Mouse (Mus musculus) gonadal fat pad, adult 2 months (tissue): Measurements from ENCODE around the gene Sox6. TPM values are rescaled to one million over a fixed set of nuclear protein-coding genes. Genes with fewer than 3 reads are reported as not detected.

Experiments
- DNase-seq: peaks from one replicate; pipeline ENCODE4 v3.0.0-alpha.2; 2012; ENCODE audit warnings: low read depth
- polyA plus RNA-seq: library from polyadenylated mRNA; depleted of rRNA; stranded (reverse); fragments of >200 nt; gene quantifications from 2 replicates; pipeline ENCODE4 v1.2.3, GENCODE M21; 2012

Sox6 gene
- polyA plus RNA-seq, 1 experiment, result 10.4 TPM

DNA sequence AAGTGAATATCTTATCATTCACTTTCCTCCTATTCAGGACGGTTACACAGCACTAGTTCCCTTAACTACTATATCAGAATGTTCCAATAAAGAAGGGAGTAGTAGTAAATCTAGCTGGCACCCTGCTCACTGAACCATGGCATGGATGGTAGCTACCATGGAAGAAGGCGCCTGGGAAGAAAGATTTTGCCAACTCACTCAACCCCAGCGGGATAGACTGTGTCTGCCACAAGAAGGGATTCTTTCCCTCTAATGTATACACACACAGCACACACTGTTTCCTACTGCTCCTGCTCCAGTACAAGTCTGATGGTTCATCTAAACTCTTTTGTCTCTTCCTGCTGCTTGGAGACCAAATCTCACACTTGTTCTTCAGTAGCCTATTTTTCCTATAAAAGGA is 147.1 kb downstream of the Sox6 start:
- DNase-seq, result no peak

DNA sequence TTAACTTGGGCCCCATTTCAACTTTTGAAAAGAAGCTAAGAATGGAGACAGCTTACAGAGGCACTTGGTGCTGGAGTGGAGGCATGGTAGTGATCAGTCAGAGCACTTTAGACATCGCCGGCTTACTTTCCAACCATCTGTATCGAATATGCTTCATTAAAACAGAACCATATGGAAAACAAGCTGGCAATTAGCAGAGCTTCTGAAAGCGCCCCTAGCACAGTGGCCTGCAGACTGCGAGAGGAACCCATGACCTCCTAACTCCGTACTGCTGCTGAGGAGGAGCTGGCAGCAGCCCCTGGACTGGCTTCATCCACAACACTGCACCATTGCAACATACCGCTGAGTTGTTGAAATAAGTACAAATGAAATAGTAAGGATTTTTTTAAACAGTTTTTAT is 148.7 kb downstream of the Sox6 start:
- no peak for DNase-seq

DNA sequence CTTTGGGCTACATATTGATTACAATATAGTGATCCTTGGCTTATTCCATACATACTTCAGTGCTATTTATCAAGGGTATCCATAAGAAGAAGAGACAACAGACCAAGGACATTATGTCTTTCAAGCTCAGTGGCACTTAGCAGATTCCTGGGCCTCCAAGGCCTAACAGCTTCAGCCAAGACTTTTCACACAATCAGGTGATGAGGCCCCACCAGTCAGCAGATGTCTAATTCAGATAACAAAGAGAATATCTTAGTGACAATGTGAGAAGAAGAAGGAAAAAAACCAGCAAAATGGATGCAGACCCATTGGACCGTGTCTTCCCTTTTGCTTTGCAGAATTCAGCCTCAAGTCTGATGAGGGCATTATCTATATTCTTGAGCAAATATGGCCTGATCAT is 150.0 kb downstream of the Sox6 start:
- no peak for DNase-seq

DNA sequence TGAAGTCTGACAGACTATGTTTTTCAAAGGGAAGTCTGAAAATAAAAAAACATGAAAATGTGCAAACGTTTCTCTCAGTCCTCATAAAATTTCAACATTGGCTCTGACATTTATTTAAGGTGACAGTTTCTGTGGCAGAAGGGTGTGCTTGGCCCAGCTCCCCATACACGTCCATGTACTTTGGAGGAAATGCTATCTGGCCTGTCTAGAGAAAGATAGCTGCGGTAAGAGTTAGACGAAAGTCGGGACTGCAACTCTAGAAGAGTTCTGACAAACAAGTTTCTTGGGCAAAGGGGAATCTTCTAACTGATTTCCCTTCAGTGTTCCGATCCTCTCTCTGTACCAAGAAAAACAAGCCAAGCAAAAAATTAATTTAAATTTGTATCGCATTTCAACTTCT is 150.5 kb downstream of the Sox6 start:
- DNase-seq, result no peak

GRCm38 (mm10) chr7:115872903-115873302 is 165.7 kb downstream of the Sox6 start:
- no peak for DNase-seq

DNA sequence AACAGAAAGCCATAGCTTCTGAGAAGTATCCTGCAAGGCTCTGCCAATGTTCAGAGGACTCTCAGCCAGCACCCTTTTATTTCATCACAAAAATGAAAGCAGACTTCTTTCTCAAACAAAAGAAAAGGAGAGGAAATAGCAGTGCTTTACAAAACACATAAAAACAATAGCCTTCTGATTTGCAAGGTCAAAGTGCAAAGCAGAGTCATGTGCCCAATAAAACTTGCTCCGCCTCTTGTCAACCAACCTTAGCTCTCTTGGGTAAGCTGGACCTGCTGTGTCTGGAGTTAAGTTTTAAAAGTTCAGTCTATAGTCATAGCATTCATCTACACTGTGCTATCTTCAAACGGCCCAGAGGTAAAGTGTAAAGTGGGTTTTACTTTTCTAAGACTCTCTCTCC is 170.1 kb downstream of the Sox6 start:
- no peak for DNase-seq

DNA sequence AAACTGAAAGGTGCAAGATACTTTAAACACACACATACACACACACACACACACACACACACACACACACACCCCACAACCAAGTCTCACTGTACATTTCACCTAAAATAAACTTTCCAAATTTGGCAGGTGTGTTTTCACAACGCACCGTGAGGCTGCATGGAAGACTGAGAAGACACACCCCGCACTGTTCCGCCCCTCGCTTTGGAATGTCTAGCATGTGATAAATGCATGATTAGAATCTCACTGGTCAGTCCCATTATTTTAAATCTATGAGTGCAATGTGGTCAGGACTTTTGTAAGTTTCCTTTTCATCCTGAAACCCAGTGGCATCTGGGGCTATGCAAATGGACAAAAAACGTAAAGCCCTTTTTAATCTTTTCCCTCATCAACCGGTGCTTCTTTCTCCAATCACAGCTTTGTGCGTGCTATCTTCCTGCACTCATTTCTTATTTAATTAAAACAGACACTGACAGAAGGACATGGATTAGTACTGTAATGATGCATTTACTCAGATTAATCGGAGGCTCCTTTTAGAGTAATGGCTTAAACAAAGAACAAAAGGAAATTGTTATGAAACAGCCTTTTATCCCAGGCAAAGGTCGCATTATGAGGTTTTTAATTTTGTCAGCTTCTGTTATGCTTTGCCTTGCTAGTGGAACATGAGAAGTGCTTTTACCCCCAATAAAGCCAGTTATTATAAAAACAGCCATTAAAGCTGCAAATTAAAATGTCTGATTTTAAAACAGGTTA is 170.9 kb downstream of the Sox6 start:
- no peak for DNase-seq

DNA sequence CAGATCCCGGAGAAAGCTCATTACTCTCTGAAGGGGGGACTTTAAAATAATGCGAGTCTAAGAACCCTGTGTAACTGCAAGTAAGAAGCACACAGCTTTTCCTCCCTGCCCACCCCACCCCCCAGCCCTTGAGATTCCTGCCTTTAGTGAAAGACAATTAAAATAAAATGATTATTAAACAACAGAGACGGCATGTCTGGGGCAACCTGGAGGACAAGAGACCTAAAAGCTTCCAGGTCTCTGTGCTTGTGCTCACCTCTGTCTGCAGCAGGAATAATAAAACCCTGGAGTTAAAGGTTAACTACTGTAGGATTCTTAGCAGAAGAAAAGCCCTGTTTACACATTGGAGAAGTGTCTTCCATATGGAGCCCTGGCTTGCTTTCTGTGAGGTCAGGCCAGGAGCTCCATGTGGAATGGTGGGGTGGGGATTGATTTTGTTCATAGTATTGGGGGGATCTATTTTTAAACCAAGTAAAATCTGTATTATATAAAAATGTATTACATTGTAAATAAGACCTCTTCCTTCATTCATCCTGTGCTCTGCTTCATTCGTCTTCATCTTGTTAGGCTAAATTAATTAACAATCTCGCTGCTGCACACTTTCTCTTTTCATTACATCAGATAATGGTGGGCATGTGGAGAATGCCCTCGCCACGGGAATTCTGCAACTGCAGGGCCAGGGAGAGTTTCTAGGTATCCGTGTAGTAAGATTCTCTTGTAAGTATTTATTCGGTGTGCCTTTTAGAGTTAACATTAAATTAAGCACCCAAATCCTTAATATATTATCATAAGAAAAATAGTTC is 171.7 kb downstream of the Sox6 start:
- DNase-seq, result no peak

- DNase-seq, result no peak
These were observed 172.5 kb downstream of the Sox6 start for GRCm38 (mm10) chr7:115865979-115866697.

GRCm38 (mm10) chr7:115865231-115865630 is 173.4 kb downstream of the Sox6 start:
- no peak for DNase-seq

- no peak for DNase-seq
These were observed 174.2 kb downstream of the Sox6 start for GRCm38 (mm10) chr7:115864411-115864810.

GRCm38 (mm10) chr7:115859691-115860401 is 178.8 kb downstream of the Sox6 start:
- DNase-seq, result no peak

- DNase-seq, result no peak
These were observed 187.5 kb downstream of the Sox6 start for GRCm38 (mm10) chr7:115851131-115851530.

GRCm38 (mm10) chr7:115845791-115846366 is 192.7 kb downstream of the Sox6 start:
- DNase-seq, result no peak

DNA sequence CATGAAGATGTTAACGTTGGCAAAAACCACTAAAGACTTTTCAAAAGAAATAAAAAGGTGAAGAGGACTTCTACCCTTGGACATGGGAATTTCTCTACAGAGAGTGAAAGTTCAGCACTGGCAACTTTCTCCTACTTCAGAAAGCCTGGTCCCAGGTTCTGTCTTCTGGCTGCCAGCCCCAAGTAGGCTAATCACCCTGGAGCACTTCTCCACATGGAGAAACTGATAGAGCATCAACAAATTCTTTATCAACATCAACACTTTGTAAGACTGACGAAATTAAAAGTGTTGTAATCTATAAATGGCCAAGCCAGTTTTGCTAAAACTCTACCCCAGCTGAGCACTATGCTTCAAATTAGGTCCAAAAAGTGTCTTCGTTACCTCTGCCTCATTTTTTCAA is 193.7 kb downstream of the Sox6 start:
- no peak for DNase-seq

DNA sequence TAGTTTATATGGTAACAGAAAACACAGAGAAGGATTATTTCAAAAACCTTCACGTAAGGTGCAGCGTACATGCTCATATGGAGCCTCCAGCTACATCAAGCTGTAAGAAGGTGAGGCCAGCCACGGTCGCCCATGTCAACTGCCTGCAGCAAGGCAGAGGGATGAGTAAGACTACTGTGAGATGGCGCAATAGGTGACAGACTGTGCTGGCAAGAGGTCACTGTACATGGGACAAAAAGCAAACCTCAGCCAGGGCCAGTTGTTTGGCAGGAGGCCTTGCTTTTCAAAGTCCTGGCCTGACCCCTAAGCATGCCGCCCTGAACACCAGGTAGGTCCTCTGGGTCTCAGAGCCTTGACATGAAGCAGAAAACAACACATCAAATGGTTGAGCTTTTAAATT is 194.2 kb downstream of the Sox6 start:
- DNase-seq, result peak; percentile 22

DNA sequence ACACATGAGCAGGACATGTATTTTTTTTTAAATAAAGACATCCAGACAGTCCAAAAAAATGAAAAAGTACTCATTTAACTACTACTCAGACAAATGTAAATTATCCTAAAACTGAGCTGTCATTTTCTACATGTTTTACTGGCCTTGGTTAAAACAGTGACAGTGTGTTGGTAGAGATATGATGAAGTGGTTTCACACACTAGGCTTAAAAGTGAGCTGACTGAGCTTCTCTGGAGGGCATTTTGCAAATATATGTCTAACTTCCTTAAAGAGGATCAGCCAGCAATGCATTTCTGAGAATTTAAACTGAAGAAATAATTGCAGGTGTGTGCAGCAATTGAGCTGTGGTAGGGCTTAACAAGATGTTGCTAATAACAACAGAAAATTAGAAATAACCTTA is 196.3 kb downstream of the Sox6 start:
- no peak for DNase-seq

DNA sequence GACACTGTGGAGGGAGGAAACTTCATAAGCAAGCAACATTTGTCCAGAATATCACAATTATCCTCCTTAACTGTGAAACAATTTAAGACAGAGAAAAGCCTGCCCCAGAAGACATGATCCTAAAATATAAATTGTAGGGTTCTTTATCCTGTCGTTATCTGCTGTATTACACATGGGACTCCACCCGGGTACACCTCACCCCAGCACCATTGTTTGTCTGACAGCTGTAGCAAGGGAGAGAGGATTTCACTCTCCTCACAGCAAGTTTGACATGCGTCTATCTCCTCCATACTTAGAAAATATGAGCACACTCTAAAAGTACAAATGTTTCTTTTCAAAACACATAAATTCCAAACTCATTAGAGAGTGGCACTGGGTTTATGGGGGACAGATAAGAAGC is 198.0 kb downstream of the Sox6 start:
- no peak for DNase-seq

- no peak for DNase-seq
These were observed 203.6 kb downstream of the Sox6 start for GRCm38 (mm10) chr7:115835005-115835404.

DNA sequence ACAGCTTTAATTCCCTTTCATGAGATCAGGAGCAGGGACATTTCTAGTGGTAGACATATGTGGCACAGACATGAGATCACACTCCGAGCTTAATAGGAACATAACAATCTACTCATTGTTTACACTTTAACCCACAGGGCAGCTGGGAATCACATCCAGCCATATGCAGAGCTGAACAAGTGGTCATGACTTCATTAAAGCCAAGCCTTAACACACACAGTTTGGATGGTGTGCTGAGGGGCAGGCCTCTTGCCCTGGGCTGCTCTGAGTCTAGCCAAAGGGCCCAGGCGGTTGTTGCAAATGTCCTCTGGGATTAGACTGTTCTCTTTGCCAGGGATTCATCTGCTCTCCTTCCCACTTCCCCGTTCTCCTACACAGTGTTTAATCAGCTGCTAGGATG is 204.9 kb downstream of the Sox6 start:
- DNase-seq, result no peak
